12 mouse cellular contexts compared by ENCODE assay signal in genomic region chr13:43975801-43976200, GRCm38 (mm10).
"Had no signal": no experiment of that assay in that cellular context is flagged by ENCODE, and none has a peak within 500 bp of the region (broad histone marks: within the 10 kb centered on the region; RNA-seq: fewer than 3 reads in every experiment).

No protein-coding gene starts in this region.

- H3K36me3 ChIP-seq: liver, embryonic 12.5 days; midbrain, embryonic 10.5 days; neural tube, embryonic 13.5 days had no signal

- DNase-seq: kidney, postnatal 10 days; kidney, postnatal 4 days; lung, embryonic 14.5 days; lung, postnatal 10 days; lung, postnatal 4 days; thymus, postnatal 36 days had no signal

- H3K4me1 ChIP-seq: liver, embryonic 12.5 days; neural tube, embryonic 13.5 days had no signal

- H3K4me2 ChIP-seq: liver, embryonic 12.5 days; lung, embryonic 14.5 days; neural tube, embryonic 13.5 days had no signal

- H3K27me3 ChIP-seq: liver, embryonic 12.5 days; neural tube, embryonic 13.5 days had no signal

- H3K27ac ChIP-seq: layer of hippocampus, adult 2 months; left cerebral cortex, adult 2 months; liver, embryonic 12.5 days; neural tube, embryonic 13.5 days had no signal

- H3K9me3 ChIP-seq: liver, embryonic 12.5 days; midbrain, embryonic 10.5 days; neural tube, embryonic 13.5 days had no signal

- H3K9ac ChIP-seq: liver, embryonic 12.5 days; lung, embryonic 14.5 days; neural tube, embryonic 13.5 days had no signal

- ATAC-seq: liver, embryonic 12.5 days; midbrain, embryonic 16.5 days had no signal

- H3K4me3 ChIP-seq: layer of hippocampus, adult 2 months; left cerebral cortex, adult 2 months; liver, embryonic 12.5 days; midbrain, embryonic 10.5 days; neural tube, embryonic 13.5 days had no signal
